Comparison of ENCODE assay signal across 16 mouse cellular contexts in genomic region chr9:110448356-110448755, GRCm38 (mm10). TPM values are rescaled to one million over a fixed set of nuclear protein-coding genes. Genes with fewer than 3 reads are reported as not detected.
DNase-seq lines count a peak whose midpoint lies in the region; ATAC-seq lines count a peak whose summit lies in the region.
"Had no signal": no experiment of that assay in that cellular context is flagged by ENCODE, and none has a peak within 500 bp of the region (broad histone marks: within the 10 kb centered on the region; RNA-seq: fewer than 3 reads in every experiment).

No protein-coding gene starts in this region.

- DNase-seq in hindbrain, embryonic 11.5 days (ENCODE audit: low spot score) = no peak
- no peak for DNase-seq in limb, embryonic 10.5 days (ENCODE audit: low spot score)
- no peak for DNase-seq in T-cell, adult 2 months (ENCODE audit: low spot score)

- no peak overlapping the region for H3K9ac ChIP-seq in hindbrain, embryonic 16.5 days (ENCODE audit: low read depth, low read length)
- H3K9ac ChIP-seq in hindbrain, embryonic 11.5 days (ENCODE audit: low read depth, low read length) = no peak overlapping the region
- peak overlapping the region; percentile 13; the same call in 1 of the 2 replicates for H3K9ac ChIP-seq in limb, embryonic 13.5 days
- peak overlapping the region; percentile 36; the same call in 1 of the 2 replicates for H3K9ac ChIP-seq in embryonic facial prominence, embryonic 13.5 days
- H3K9ac ChIP-seq in midbrain, embryonic 15.5 days = no peak overlapping the region
- H3K9ac ChIP-seq: heart, embryonic 12.5 days; limb, embryonic 12.5 days; lung, embryonic 15.5 days; midbrain, embryonic 12.5 days; neural tube, embryonic 12.5 days had no signal

- no peak overlapping the region for H3K4me2 ChIP-seq in hindbrain, embryonic 16.5 days (ENCODE audit: low read length)
- no peak overlapping the region for H3K4me2 ChIP-seq in hindbrain, embryonic 11.5 days (replicated peaks; ENCODE audit: low read depth, low read length)
- no peak overlapping the region for H3K4me2 ChIP-seq in limb, embryonic 13.5 days (replicated peaks)
- no peak overlapping the region for H3K4me2 ChIP-seq in embryonic facial prominence, embryonic 13.5 days
- H3K4me2 ChIP-seq in midbrain, embryonic 15.5 days = no peak overlapping the region
- H3K4me2 ChIP-seq: heart, embryonic 12.5 days; limb, embryonic 12.5 days; liver, embryonic 11.5 days; lung, embryonic 15.5 days; midbrain, embryonic 12.5 days; neural tube, embryonic 12.5 days had no signal

- WGBS in hindbrain, embryonic 16.5 days = 84% methylated on average over 15 of the region's 15 CpGs
- WGBS in hindbrain, embryonic 11.5 days = 77% methylated on average over 15 of the region's 15 CpGs
- 81% methylated on average over 15 of the region's 15 CpGs for WGBS in limb, embryonic 13.5 days
- 86% methylated on average over 15 of the region's 15 CpGs for WGBS in limb, embryonic 10.5 days
- 83% methylated on average over 15 of the region's 15 CpGs for WGBS in embryonic facial prominence, embryonic 13.5 days
- 86% methylated on average over 15 of the region's 15 CpGs for WGBS in midbrain, embryonic 15.5 days

- H3K36me3 ChIP-seq in hindbrain, embryonic 16.5 days (ENCODE audit: control insufficient read depth, insufficient read depth, low read length) = peaks cover 3% of the 10 kb centered on the region; the same call in 1 of the 2 replicates
- H3K36me3 ChIP-seq in hindbrain, embryonic 11.5 days (ENCODE audit: control insufficient read depth, insufficient read depth, low read length) = no peaks in the 10 kb centered on the region
- peaks cover 29% of the 10 kb centered on the region for H3K36me3 ChIP-seq in limb, embryonic 13.5 days
- peaks cover 24% of the 10 kb centered on the region for H3K36me3 ChIP-seq in limb, embryonic 10.5 days
- H3K36me3 ChIP-seq in embryonic facial prominence, embryonic 13.5 days = peaks cover 14% of the 10 kb centered on the region
- H3K36me3 ChIP-seq in midbrain, embryonic 15.5 days (replicated peaks) = peaks cover 7% of the 10 kb centered on the region; the same call in 1 of the 2 replicates

- no peak overlapping the region for H3K4me3 ChIP-seq in hindbrain, embryonic 16.5 days (ENCODE audit: low read length)
- H3K4me3 ChIP-seq in hindbrain, embryonic 11.5 days (ENCODE audit: low read depth, low read length) = no peak overlapping the region
- no peak overlapping the region for H3K4me3 ChIP-seq in limb, embryonic 13.5 days
- H3K4me3 ChIP-seq in limb, embryonic 10.5 days = no peak overlapping the region
- no peak overlapping the region for H3K4me3 ChIP-seq in embryonic facial prominence, embryonic 13.5 days
- no peak overlapping the region for H3K4me3 ChIP-seq in midbrain, embryonic 15.5 days
- H3K4me3 ChIP-seq: heart, adult 2 months; heart, embryonic 12.5 days; limb, embryonic 12.5 days; lung, embryonic 15.5 days; midbrain, embryonic 12.5 days; myocyte; neural tube, embryonic 12.5 days had no signal

- H3K4me1 ChIP-seq in hindbrain, embryonic 16.5 days (ENCODE audit: control insufficient read depth, insufficient read depth, low read depth, low read length) = no peaks in the 10 kb centered on the region; the same call in 1 of the 2 replicates
- H3K4me1 ChIP-seq in hindbrain, embryonic 11.5 days (replicated peaks; ENCODE audit: control insufficient read depth, insufficient read depth, low read length) = no peaks in the 10 kb centered on the region
- peaks cover 4% of the 10 kb centered on the region for H3K4me1 ChIP-seq in limb, embryonic 13.5 days
- H3K4me1 ChIP-seq in limb, embryonic 10.5 days = peaks cover 6% of the 10 kb centered on the region
- H3K4me1 ChIP-seq in embryonic facial prominence, embryonic 13.5 days = peaks cover 4% of the 10 kb centered on the region; the same call in 1 of the 2 replicates
- peaks cover 5% of the 10 kb centered on the region for H3K4me1 ChIP-seq in midbrain, embryonic 15.5 days
- H3K4me1 ChIP-seq: heart, embryonic 12.5 days; lung, embryonic 15.5 days; neural tube, embryonic 12.5 days had no signal

- no peaks in the 10 kb centered on the region for H3K9me3 ChIP-seq in hindbrain, embryonic 16.5 days (ENCODE audit: control insufficient read depth, low read length)
- H3K9me3 ChIP-seq in hindbrain, embryonic 11.5 days (ENCODE audit: control insufficient read depth, low read length) = no peaks in the 10 kb centered on the region
- H3K9me3 ChIP-seq in limb, embryonic 13.5 days = no peaks in the 10 kb centered on the region
- H3K9me3 ChIP-seq in limb, embryonic 10.5 days (replicated peaks) = no peaks in the 10 kb centered on the region
- H3K9me3 ChIP-seq in embryonic facial prominence, embryonic 13.5 days = no peaks in the 10 kb centered on the region
- no peaks in the 10 kb centered on the region for H3K9me3 ChIP-seq in midbrain, embryonic 15.5 days
- H3K9me3 ChIP-seq: heart, embryonic 12.5 days; limb, embryonic 12.5 days; lung, embryonic 15.5 days; midbrain, embryonic 12.5 days; neural tube, embryonic 12.5 days had no signal

- ATAC-seq in hindbrain, embryonic 16.5 days = peak; percentile 30
- no peak for ATAC-seq in hindbrain, embryonic 11.5 days (ENCODE audit: low FRiP score)
- no peak for ATAC-seq in limb, embryonic 13.5 days (ENCODE audit: low FRiP score, low read depth)
- ATAC-seq in embryonic facial prominence, embryonic 13.5 days (ENCODE audit: insufficient number of reproducible peaks, insufficient read depth, low FRiP score, low TSS enrichment, low read depth) = no peak
- 0 out of 2 replicates have a peak, but pooled peaks have one; percentile 14 for ATAC-seq in midbrain, embryonic 15.5 days (replicated peaks)

- H3K27me3 ChIP-seq in hindbrain, embryonic 16.5 days (replicated peaks; ENCODE audit: control insufficient read depth, insufficient read depth, low read length) = no peaks in the 10 kb centered on the region
- H3K27me3 ChIP-seq in hindbrain, embryonic 11.5 days (ENCODE audit: control insufficient read depth, insufficient read depth, low read length) = no peaks in the 10 kb centered on the region
- H3K27me3 ChIP-seq in limb, embryonic 13.5 days = no peaks in the 10 kb centered on the region
- H3K27me3 ChIP-seq in limb, embryonic 10.5 days (ENCODE audit: low read depth, poor library complexity, severe bottlenecking) = no peaks in the 10 kb centered on the region
- H3K27me3 ChIP-seq in embryonic facial prominence, embryonic 13.5 days = no peaks in the 10 kb centered on the region
- H3K27me3 ChIP-seq in midbrain, embryonic 15.5 days (replicated peaks) = no peaks in the 10 kb centered on the region
- H3K27me3 ChIP-seq: CH12.LX; heart, embryonic 12.5 days; limb, embryonic 12.5 days; lung, embryonic 15.5 days; midbrain, embryonic 12.5 days; neural tube, embryonic 12.5 days had no signal

- H3K27ac ChIP-seq in hindbrain, embryonic 16.5 days (ENCODE audit: low read depth, low read length) = no peak overlapping the region
- no peak overlapping the region for H3K27ac ChIP-seq in hindbrain, embryonic 11.5 days (ENCODE audit: low read depth, low read length)
- no peak overlapping the region for H3K27ac ChIP-seq in limb, embryonic 13.5 days
- no peak overlapping the region for H3K27ac ChIP-seq in limb, embryonic 10.5 days
- H3K27ac ChIP-seq in embryonic facial prominence, embryonic 13.5 days = no peak overlapping the region
- no peak overlapping the region for H3K27ac ChIP-seq in midbrain, embryonic 15.5 days
- H3K27ac ChIP-seq: heart, adult 2 months; limb, embryonic 12.5 days; lung, embryonic 15.5 days; midbrain, embryonic 12.5 days; neural tube, embryonic 12.5 days had no signal

RNA-seq across cellular contexts. Expression of gene Klhl18, which starts 28.1 kb away (rescaled TPM):
- 27.4 and 30.7 TPM in 2 replicates for polyA plus RNA-seq in hindbrain, embryonic 16.5 days (2015; fragmentation: Nextera tagmentation; extraction: Ambion mirVana)
- 9.2 and 9.7 TPM in 2 replicates for polyA plus RNA-seq in hindbrain, embryonic 11.5 days (2014; fragmentation: Nextera tagmentation; extraction: Ambion mirVana)
- polyA plus RNA-seq in limb, embryonic 13.5 days (2015; fragmentation: Nextera tagmentation; extraction: Ambion mirVana) = 9.3 and 9.9 TPM in 2 replicates
- polyA plus RNA-seq in limb, embryonic 10.5 days (2016; fragmentation: Nextera tagmentation; extraction: Ambion mirVana) = 8.5 and 10.3 TPM in 2 replicates
- 9.3 and 9.8 TPM in 2 replicates for polyA plus RNA-seq in embryonic facial prominence, embryonic 13.5 days (2015; fragmentation: Nextera tagmentation; extraction: Ambion mirVana)
- 27.9 and 29.0 TPM in 2 replicates for polyA plus RNA-seq in midbrain, embryonic 15.5 days (2015; fragmentation: Nextera tagmentation; extraction: Ambion mirVana)

RNA-seq across cellular contexts. Expression of gene Kif9, which starts 28.4 kb away (rescaled TPM):
- 6.1 and 6.8 TPM in 2 replicates for polyA plus RNA-seq in hindbrain, embryonic 16.5 days (2015; fragmentation: Nextera tagmentation; extraction: Ambion mirVana)
- 3.3 and 3.9 TPM in 2 replicates for polyA plus RNA-seq in hindbrain, embryonic 11.5 days (2014; fragmentation: Nextera tagmentation; extraction: Ambion mirVana)
- 1.1 TPM in 2 replicates for polyA plus RNA-seq in limb, embryonic 13.5 days (2015; fragmentation: Nextera tagmentation; extraction: Ambion mirVana)
- 0.74 and 0.75 TPM in 2 replicates for polyA plus RNA-seq in limb, embryonic 10.5 days (2016; fragmentation: Nextera tagmentation; extraction: Ambion mirVana)
- 0.86 and 1.4 TPM in 2 replicates for polyA plus RNA-seq in embryonic facial prominence, embryonic 13.5 days (2015; fragmentation: Nextera tagmentation; extraction: Ambion mirVana)
- polyA plus RNA-seq in midbrain, embryonic 15.5 days (2015; fragmentation: Nextera tagmentation; extraction: Ambion mirVana) = 4.6 and 4.8 TPM in 2 replicates

RNA-seq across cellular contexts. Expression of gene Ngp, which starts 28.8 kb away (rescaled TPM):
- polyA plus RNA-seq in hindbrain, embryonic 16.5 days (2015; fragmentation: Nextera tagmentation; extraction: Ambion mirVana) = 1.3 and 1.9 TPM in 2 replicates
- polyA plus RNA-seq in hindbrain, embryonic 11.5 days (2014; fragmentation: Nextera tagmentation; extraction: Ambion mirVana) = 0.14 and 0.45 TPM in 2 replicates
- polyA plus RNA-seq in limb, embryonic 13.5 days (2015; fragmentation: Nextera tagmentation; extraction: Ambion mirVana) = 0.97 and 0.98 TPM in 2 replicates
- polyA plus RNA-seq in limb, embryonic 10.5 days (2016; fragmentation: Nextera tagmentation; extraction: Ambion mirVana) = not detected in 2 replicates
- polyA plus RNA-seq in embryonic facial prominence, embryonic 13.5 days (2015; fragmentation: Nextera tagmentation; extraction: Ambion mirVana) = 1.1 and 7.4 TPM in 2 replicates
- 1.1 and 2.3 TPM in 2 replicates for polyA plus RNA-seq in midbrain, embryonic 15.5 days (2015; fragmentation: Nextera tagmentation; extraction: Ambion mirVana)
- polyA plus RNA-seq: myocyte had no signal

RNA-seq across cellular contexts. Expression of gene Ptpn23, which starts 40.3 kb away (rescaled TPM):
- polyA plus RNA-seq in hindbrain, embryonic 16.5 days (2015; fragmentation: Nextera tagmentation; extraction: Ambion mirVana) = 19.2 and 24.5 TPM in 2 replicates
- polyA plus RNA-seq in hindbrain, embryonic 11.5 days (2014; fragmentation: Nextera tagmentation; extraction: Ambion mirVana) = 15.3 and 18.5 TPM in 2 replicates
- polyA plus RNA-seq in limb, embryonic 13.5 days (2015; fragmentation: Nextera tagmentation; extraction: Ambion mirVana) = 17.7 and 17.9 TPM in 2 replicates
- polyA plus RNA-seq in limb, embryonic 10.5 days (2016; fragmentation: Nextera tagmentation; extraction: Ambion mirVana) = 18.0 and 18.5 TPM in 2 replicates
- 17.8 and 20.7 TPM in 2 replicates for polyA plus RNA-seq in embryonic facial prominence, embryonic 13.5 days (2015; fragmentation: Nextera tagmentation; extraction: Ambion mirVana)
- polyA plus RNA-seq in midbrain, embryonic 15.5 days (2015; fragmentation: Nextera tagmentation; extraction: Ambion mirVana) = 25.8 and 27.8 TPM in 2 replicates

Comparison
In these comparisons a context has a peak if more than half of its experiments do, and no peak if none do; other contexts are left out.
1. ATAC-seq: peak in hindbrain, embryonic 16.5 days (single experiment) and midbrain, embryonic 15.5 days (single experiment); none in hindbrain, embryonic 11.5 days (single experiment), limb, embryonic 13.5 days (single experiment) and embryonic facial prominence, embryonic 13.5 days (single experiment).
2. H3K9ac ChIP-seq: peak in limb, embryonic 13.5 days (single experiment) and embryonic facial prominence, embryonic 13.5 days (single experiment); none in hindbrain, embryonic 16.5 days (single experiment), hindbrain, embryonic 11.5 days (single experiment) and midbrain, embryonic 15.5 days (single experiment).